Mouse (Mus musculus) brain, embryonic 14.5 days (tissue): ENCODE data around the gene Cdk14.

ENCODE experiments used
- CTCF ChIP-seq: fragments of 200-500 bp; IDR thresholded peaks from 2 replicates; pipeline ENCODE4 v1.5.1; 2012; ENCODE audit warnings: inconsistent platforms, mild to moderate bottlenecking, moderate library complexity, borderline replicate concordance; ENCODE audit not compliant: insufficient read depth, insufficient read length; ENCODE audit errors: extremely low read depth
- POLR2A ChIP-seq: fragments of 200-500 bp; IDR thresholded peaks from 2 replicates; pipeline ENCODE4 v1.6.1; 2012; ENCODE audit warnings: mild to moderate bottlenecking, inconsistent platforms, borderline replicate concordance; ENCODE audit not compliant: poor library complexity, insufficient read depth, insufficient read length, severe bottlenecking; ENCODE audit errors: extremely low read depth

DNA sequence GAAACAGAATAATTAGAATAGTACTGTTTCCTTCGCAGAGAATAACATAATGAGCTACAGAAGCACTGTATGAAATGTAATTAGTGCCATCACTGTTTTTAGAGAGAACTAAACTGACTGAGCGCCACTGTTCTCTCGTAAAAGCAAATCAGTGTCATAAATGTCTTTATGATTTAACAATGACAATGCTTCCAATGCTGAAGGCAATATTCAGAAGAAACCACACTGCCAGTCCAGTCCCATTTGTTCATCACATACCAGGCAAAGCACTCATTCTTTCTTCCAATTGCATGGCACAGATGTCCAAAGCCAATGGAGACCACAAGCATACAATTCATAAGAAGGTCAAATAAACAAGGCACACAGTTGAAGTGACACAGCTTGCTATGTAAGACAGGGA, 355.4 kb downstream of the Cdk14 start:
- no peak for TF ChIP-seq POLR2A
- no peak for TF ChIP-seq CTCF
